ENCODE assay signal across 31 mouse cellular contexts in the genomic region with DNA sequence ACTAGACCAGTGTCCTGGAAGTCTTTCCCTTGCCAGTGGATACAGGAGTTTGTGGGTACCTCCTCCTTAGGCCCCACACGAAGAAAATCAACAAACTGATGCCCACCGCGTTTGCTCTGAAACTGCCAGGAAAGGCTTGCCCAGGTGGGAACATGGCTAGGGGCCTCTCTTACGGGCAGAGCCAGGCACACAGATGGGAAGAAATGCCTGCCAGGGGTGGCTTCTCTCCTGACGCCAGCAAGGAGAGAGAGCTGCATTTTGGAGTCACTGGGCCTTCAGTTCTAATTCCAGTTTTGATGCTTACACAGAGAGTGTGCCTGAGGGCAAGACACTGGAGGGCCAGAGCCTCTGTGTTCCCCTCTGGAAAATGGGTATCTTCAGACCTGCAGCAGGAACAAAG.
"Had no signal": no experiment of that assay in that cellular context is flagged by ENCODE, and none has a peak within 500 bp of the region (broad histone marks: within the 10 kb centered on the region; RNA-seq: fewer than 3 reads in every experiment).

No protein-coding gene starts in this region.

- H3K9ac ChIP-seq: limb, embryonic 12.5 days; limb, embryonic 13.5 days; liver, embryonic 12.5 days; liver, embryonic 13.5 days; liver, embryonic 14.5 days; liver, embryonic 15.5 days; liver, postnatal 0 days; lung, embryonic 14.5 days; lung, embryonic 15.5 days; midbrain, embryonic 12.5 days; midbrain, embryonic 13.5 days; midbrain, embryonic 15.5 days; neural tube, embryonic 12.5 days; neural tube, embryonic 13.5 days had no signal

- H3K27ac ChIP-seq: limb, embryonic 12.5 days; limb, embryonic 13.5 days; liver, embryonic 12.5 days; liver, embryonic 13.5 days; liver, embryonic 14.5 days; liver, embryonic 15.5 days; lung, embryonic 15.5 days; macrophage; midbrain, embryonic 10.5 days; midbrain, embryonic 12.5 days; midbrain, embryonic 13.5 days; midbrain, embryonic 15.5 days; neural tube, embryonic 12.5 days; neural tube, embryonic 13.5 days had no signal

- H3K4me2 ChIP-seq: limb, embryonic 12.5 days; liver, embryonic 11.5 days; liver, embryonic 12.5 days; liver, embryonic 13.5 days; liver, embryonic 15.5 days; lung, embryonic 14.5 days; lung, embryonic 15.5 days; midbrain, embryonic 11.5 days; midbrain, embryonic 12.5 days; midbrain, embryonic 13.5 days; midbrain, embryonic 15.5 days; neural tube, embryonic 12.5 days; neural tube, embryonic 13.5 days had no signal

- H3K9me3 ChIP-seq: limb, embryonic 12.5 days; limb, embryonic 13.5 days; liver, embryonic 12.5 days; liver, embryonic 13.5 days; liver, embryonic 15.5 days; lung, embryonic 15.5 days; megakaryocyte, embryonic 14.5 days; midbrain, embryonic 10.5 days; midbrain, embryonic 12.5 days; midbrain, embryonic 13.5 days; midbrain, embryonic 15.5 days; neural tube, embryonic 12.5 days; neural tube, embryonic 13.5 days had no signal

- ATAC-seq: liver, embryonic 12.5 days; liver, postnatal 0 days; lung, postnatal 0 days; midbrain, embryonic 13.5 days; midbrain, embryonic 15.5 days; midbrain, embryonic 16.5 days had no signal

- DNase-seq: left cerebral cortex, postnatal 4 days; liver; liver, embryonic 13.5 days; liver, postnatal 0 days; lung, adult 18-20 months; lung, adult 2 months; lung, embryonic 14.5 days; lung, postnatal 10 days; lung, postnatal 14 days; lung, postnatal 36 days; lung, postnatal 4 days; midbrain, embryonic 14.5 days had no signal

- H3K36me3 ChIP-seq: limb, embryonic 12.5 days; limb, embryonic 13.5 days; liver, embryonic 12.5 days; liver, embryonic 13.5 days; liver, embryonic 15.5 days; lung, embryonic 15.5 days; midbrain, embryonic 10.5 days; midbrain, embryonic 12.5 days; midbrain, embryonic 13.5 days; midbrain, embryonic 15.5 days; neural tube, embryonic 12.5 days; neural tube, embryonic 13.5 days had no signal

- H3K4me3 ChIP-seq: limb, embryonic 12.5 days; limb, embryonic 13.5 days; liver, embryonic 12.5 days; liver, embryonic 13.5 days; liver, embryonic 15.5 days; lung, embryonic 15.5 days; midbrain, embryonic 10.5 days; midbrain, embryonic 12.5 days; midbrain, embryonic 13.5 days; midbrain, embryonic 15.5 days; myocyte; neural tube, embryonic 12.5 days; neural tube, embryonic 13.5 days had no signal
